Mouse (Mus musculus): Measurements from ENCODE around the gene Wnt3a. TPM values are rescaled to one million over a fixed set of nuclear protein-coding genes. Genes with fewer than 3 reads are reported as not detected.

Wnt3a gene
- polyA plus RNA-seq, 1 experiment from 2014 or later, result 6.8 TPM

GRCm38 (mm10) chr11:59243856-59244255, 46.7 kb downstream of the Wnt3a start:
- H3K4me3 ChIP-seq (replicated peaks), result no peak overlapping the region
- no peaks in the 10 kb centered on the region for H3K36me3 ChIP-seq (replicated peaks)
- H3K27me3 ChIP-seq, result peaks cover 44% of the 10 kb centered on the region
- H3K4me1 ChIP-seq, result peaks cover 10% of the 10 kb centered on the region
- WGBS, result 48% methylated on average over 6 of the region's 6 CpGs
- no peak overlapping the region for H3K27ac ChIP-seq
- no peak overlapping the region for H3K4me2 ChIP-seq
- no peak for ATAC-seq (ENCODE audit: low FRiP score)
- H3K9me3 ChIP-seq, result no peaks in the 10 kb centered on the region
- no peak overlapping the region for H3K9ac ChIP-seq

- Histone ChIP-seq H3K27ac (no peak overlapping the region), H3K36me3 (replicated peaks) (no peaks in the 10 kb centered on the region), H3K9ac (no peak overlapping the region), H3K4me3 (replicated peaks) (no peak overlapping the region), H3K27me3 (peaks cover 48% of the 10 kb centered on the region), H3K9me3 (no peaks in the 10 kb centered on the region), H3K4me2 (no peak overlapping the region), H3K4me1 (peaks cover 17% of the 10 kb centered on the region)
- no peak for ATAC-seq (ENCODE audit: low FRiP score)
- 29% methylated on average over 1 of the region's 3 CpGs for WGBS
Observed at GRCm38 (mm10) chr11:59241841-59242240, 48.7 kb downstream of the Wnt3a start.

GRCm38 (mm10) chr11:59239796-59240195, 50.8 kb downstream of the Wnt3a start:
- H3K9me3 ChIP-seq, result no peaks in the 10 kb centered on the region
- 0 out of 2 replicates have a peak, but pooled peaks have one; percentile 16 for ATAC-seq (ENCODE audit: low FRiP score)
- H3K4me3 ChIP-seq (replicated peaks), result no peak overlapping the region
- H3K4me2 ChIP-seq, result no peak overlapping the region
- peaks cover 17% of the 10 kb centered on the region for H3K4me1 ChIP-seq
- H3K36me3 ChIP-seq (replicated peaks), result no peaks in the 10 kb centered on the region
- 0 out of 2 replicates have a peak overlapping the region, but pooled peaks have one; percentile 26 for H3K27ac ChIP-seq
- WGBS, result 82% methylated on average over 4 of the region's 4 CpGs
- no peak overlapping the region for H3K9ac ChIP-seq
- H3K27me3 ChIP-seq, result peaks cover 48% of the 10 kb centered on the region

GRCm38 (mm10) chr11:59239428-59239785, 51.1 kb downstream of the Wnt3a start:
- H3K27me3 ChIP-seq, result peaks cover 48% of the 10 kb centered on the region
- ATAC-seq (ENCODE audit: low FRiP score), result peak; percentile 30; the same call in 1 of the 2 replicates
- WGBS, result 63% methylated on average over 4 of the region's 4 CpGs
- no peak overlapping the region for H3K9ac ChIP-seq
- no peak overlapping the region for H3K4me2 ChIP-seq
- H3K9me3 ChIP-seq, result no peaks in the 10 kb centered on the region
- peaks cover 17% of the 10 kb centered on the region for H3K4me1 ChIP-seq
- H3K36me3 ChIP-seq (replicated peaks), result no peaks in the 10 kb centered on the region
- H3K4me3 ChIP-seq (replicated peaks), result no peak overlapping the region
- H3K27ac ChIP-seq, result peak overlapping the region; percentile 26; the same call in 1 of the 2 replicates

- H3K27me3 ChIP-seq, result peaks cover 45% of the 10 kb centered on the region
Observed at GRCm38 (mm10) chr11:59238525-59239427, 51.8 kb downstream of the Wnt3a start.

GRCm38 (mm10) chr11:59232797-59233196, 57.8 kb downstream of the Wnt3a start:
- H3K9ac ChIP-seq, result no peak overlapping the region
- 59% methylated on average over 2 of the region's 2 CpGs for WGBS

More at GRCm38 (mm10) chr11:59238525-59239427, 51.8 kb downstream of the Wnt3a start:
- Histone ChIP-seq H3K4me1 (peaks cover 17% of the 10 kb centered on the region), H3K9ac (no peak overlapping the region), H3K4me3 (replicated peaks) (no peak overlapping the region), H3K4me2 (no peak overlapping the region), H3K27ac (peak overlapping the region; percentile 26; the same call in 1 of the 2 replicates), H3K36me3 (replicated peaks) (no peaks in the 10 kb centered on the region), H3K9me3 (no peaks in the 10 kb centered on the region)
- ATAC-seq (ENCODE audit: low FRiP score), result peak; percentile 79
- 8% methylated on average over 12 of the region's 15 CpGs for WGBS

GRCm38 (mm10) chr11:59230144-59230760, 60.3 kb downstream of the Wnt3a start:
- H3K9ac ChIP-seq, result no peak overlapping the region
- 17% methylated on average over 7 of the region's 7 CpGs for WGBS

More at GRCm38 (mm10) chr11:59232797-59233196, 57.8 kb downstream of the Wnt3a start:
- Histone ChIP-seq H3K4me1 (peaks cover 11% of the 10 kb centered on the region), H3K9me3 (no peaks in the 10 kb centered on the region), H3K4me3 (replicated peaks) (no peak overlapping the region), H3K36me3 (replicated peaks) (no peaks in the 10 kb centered on the region), H3K27ac (no peak overlapping the region), H3K4me2 (no peak overlapping the region), H3K27me3 (peaks cover 4% of the 10 kb centered on the region; the same call in 1 of the 2 replicates)
- no peak for ATAC-seq (ENCODE audit: low FRiP score)

GRCm38 (mm10) chr11:59228122-59228953, 62.2 kb downstream of the Wnt3a start, which contains the start of gene Arf1:
Gene Arf1 (minus strand): TSS chr11:59228270.
- Histone ChIP-seq H3K27me3 (no peaks in the 10 kb centered on the region), H3K4me3 (replicated peaks) (peak within 1 kb of the TSS; percentile 99), H3K27ac (peak within 1 kb of the TSS; percentile 94), H3K4me2 (peak within 1 kb of the TSS; percentile 80), H3K4me1 (peaks cover 42% of the 10 kb centered on the region), H3K9me3 (no peaks in the 10 kb centered on the region), H3K36me3 (replicated peaks) (0 out of 2 replicates have a peak, but pooled peaks cover 6% of the 10 kb centered on the region), H3K9ac (peak within 1 kb of the TSS; percentile 100)
- 4% methylated on average over 59 of the region's 59 CpGs for WGBS
- ATAC-seq (ENCODE audit: low FRiP score), result peak; percentile 98

More at GRCm38 (mm10) chr11:59230144-59230760, 60.3 kb downstream of the Wnt3a start:
- no peak overlapping the region for H3K27ac ChIP-seq
- H3K4me1 ChIP-seq, result peaks cover 31% of the 10 kb centered on the region
- no peaks in the 10 kb centered on the region for H3K27me3 ChIP-seq
- no peak overlapping the region for H3K4me2 ChIP-seq
- H3K4me3 ChIP-seq (replicated peaks), result no peak overlapping the region
- H3K36me3 ChIP-seq (replicated peaks), result no peaks in the 10 kb centered on the region
- no peaks in the 10 kb centered on the region for H3K9me3 ChIP-seq
- ATAC-seq (ENCODE audit: low FRiP score), result no peak

GRCm38 (mm10) chr11:59227604-59228121, 62.9 kb downstream of the Wnt3a start:
- under 1% methylated on average over 51 of the region's 51 CpGs for WGBS

GRCm38 (mm10) chr11:59226787-59227603, 63.6 kb downstream of the Wnt3a start:
- peaks cover 45% of the 10 kb centered on the region for H3K4me1 ChIP-seq
- H3K27ac ChIP-seq, result no peak overlapping the region

More at GRCm38 (mm10) chr11:59227604-59228121, 62.9 kb downstream of the Wnt3a start:
- H3K4me2 ChIP-seq, result peak overlapping the region; percentile 80
- peak overlapping the region; percentile 100 for H3K9ac ChIP-seq
- ATAC-seq (ENCODE audit: low FRiP score), result peak; percentile 87
- H3K36me3 ChIP-seq (replicated peaks), result 0 out of 2 replicates have a peak, but pooled peaks cover 9% of the 10 kb centered on the region
- no peaks in the 10 kb centered on the region for H3K27me3 ChIP-seq
- H3K4me1 ChIP-seq, result peaks cover 45% of the 10 kb centered on the region
- H3K4me3 ChIP-seq (replicated peaks), result peak overlapping the region; percentile 99
- H3K9me3 ChIP-seq, result no peaks in the 10 kb centered on the region
- peak overlapping the region; percentile 94 for H3K27ac ChIP-seq

GRCm38 (mm10) chr11:59226251-59226650, 64.3 kb downstream of the Wnt3a start:
- no peaks in the 10 kb centered on the region for H3K27me3 ChIP-seq
- peak overlapping the region; percentile 80 for H3K4me2 ChIP-seq
- peaks cover 45% of the 10 kb centered on the region for H3K4me1 ChIP-seq
- H3K4me3 ChIP-seq (replicated peaks), result peak overlapping the region; percentile 99
- ATAC-seq (ENCODE audit: low FRiP score), result no peak
- peaks cover 9% of the 10 kb centered on the region; the same call in 1 of the 2 replicates for H3K36me3 ChIP-seq (replicated peaks)
- no peak overlapping the region for H3K27ac ChIP-seq
- H3K9ac ChIP-seq, result peak overlapping the region; percentile 100
- 79% methylated on average over 3 of the region's 3 CpGs for WGBS
- no peaks in the 10 kb centered on the region for H3K9me3 ChIP-seq

More at GRCm38 (mm10) chr11:59226787-59227603, 63.6 kb downstream of the Wnt3a start:
- Histone ChIP-seq H3K4me2 (peak overlapping the region; percentile 80), H3K36me3 (replicated peaks) (peaks cover 9% of the 10 kb centered on the region; the same call in 1 of the 2 replicates), H3K4me3 (replicated peaks) (peak overlapping the region; percentile 99), H3K9ac (peak overlapping the region; percentile 100), H3K9me3 (no peaks in the 10 kb centered on the region), H3K27me3 (no peaks in the 10 kb centered on the region)
- 8% methylated on average over 21 of the region's 21 CpGs for WGBS
- no peak for ATAC-seq (ENCODE audit: low FRiP score)

All from forebrain, embryonic 12.5 days (tissue).